Mouse (Mus musculus): ENCODE results near the gene Arhgap28. TPM values are rescaled to one million over a fixed set of nuclear protein-coding genes. Genes with fewer than 3 reads are reported as not detected.

Arhgap28 gene
- total RNA-seq, 2 experiments from 2014 or later: 7.3 to 8.5 TPM

DNA sequence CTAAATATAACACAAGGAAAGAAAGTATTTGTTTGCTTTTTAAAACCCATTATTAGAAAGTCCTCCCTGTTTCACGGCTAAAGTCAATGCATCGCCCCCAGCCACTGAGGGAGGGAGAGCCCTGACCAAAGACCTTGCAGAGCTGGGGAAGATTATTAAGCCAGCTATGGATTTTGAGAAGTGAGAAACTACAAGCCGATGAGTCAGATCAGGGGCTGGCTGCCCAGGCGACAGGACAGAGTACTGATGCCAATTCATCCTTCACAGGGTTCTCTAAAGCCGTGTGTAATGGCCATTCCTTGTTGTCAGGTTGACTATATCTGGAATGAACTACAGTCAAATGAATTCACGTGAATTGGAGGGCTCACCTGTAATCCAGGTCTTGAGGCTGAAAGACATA lies 62.9 kb downstream of the Arhgap28 start:
- intact Hi-C loops (cut with DNase I): no loop called here
- no peak for DNase-seq

DNA sequence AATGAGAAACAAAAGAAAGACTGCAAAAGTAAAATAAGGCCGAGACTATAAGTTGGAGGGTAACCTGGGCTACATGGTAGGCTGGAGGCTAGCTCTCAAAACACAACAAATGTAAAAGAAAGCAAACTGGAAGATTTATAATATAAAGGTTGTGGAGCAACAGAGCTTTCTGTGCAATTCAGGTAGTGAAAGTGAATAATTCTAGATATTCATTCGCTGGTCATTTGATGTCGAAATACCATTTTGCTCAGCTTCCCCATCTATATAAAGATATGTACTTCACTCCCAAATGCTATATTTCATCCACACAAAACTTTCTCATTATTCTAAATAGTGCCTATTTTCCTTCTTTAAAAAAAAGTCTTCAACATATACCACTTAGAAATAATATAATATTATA lies 66.9 kb downstream of the Arhgap28 start:
- intact Hi-C loops (cut with DNase I): no loop called here
- DNase-seq: no peak

DNA sequence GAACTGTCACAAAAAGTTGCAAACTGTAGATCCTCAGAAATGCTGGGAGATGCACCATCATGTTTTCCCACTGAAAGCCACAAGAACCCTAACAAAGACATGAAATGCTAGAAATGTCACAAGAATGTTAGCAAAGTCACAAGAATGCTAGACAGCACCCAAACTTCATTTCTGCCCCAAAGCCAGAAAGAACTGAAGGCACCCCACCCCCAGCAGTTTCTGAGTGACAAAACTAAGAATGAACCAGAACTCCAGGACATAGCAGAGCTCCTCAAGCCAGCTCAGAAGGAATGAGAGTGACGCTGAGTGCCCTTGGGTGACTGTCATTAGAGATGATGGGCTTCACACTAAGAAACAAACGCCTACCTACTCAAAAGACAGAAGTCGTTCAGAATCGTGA lies 68.4 kb downstream of the Arhgap28 start:
- intact Hi-C loops (cut with DNase I): no loop called here
- no peak for DNase-seq

DNA sequence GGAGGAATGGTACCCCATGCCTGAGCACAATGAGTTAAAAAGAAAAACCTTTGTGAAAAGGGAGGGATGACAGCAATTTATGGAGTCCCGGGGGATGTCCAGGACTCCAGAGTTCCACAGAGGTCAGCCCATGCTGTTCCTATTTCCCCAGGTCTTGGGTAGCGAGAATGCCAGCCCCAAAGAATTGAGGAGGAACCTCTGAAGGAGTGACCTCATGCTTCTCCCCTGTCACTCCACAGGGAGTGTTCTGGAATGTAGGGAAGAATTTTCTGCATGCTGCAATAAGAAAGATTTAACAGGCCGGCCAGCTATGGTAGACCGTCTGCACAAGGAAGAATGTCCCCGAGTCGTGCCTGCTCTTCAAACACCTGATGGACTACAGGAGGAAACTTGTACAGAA lies 72.5 kb downstream of the Arhgap28 start:
- no peak for DNase-seq
- intact Hi-C loops (cut with DNase I): no loop called here

GRCm38 (mm10) chr17:67930957-67931356 lies 73.0 kb downstream of the Arhgap28 start:
- DNase-seq: no peak
- intact Hi-C loops (cut with DNase I): no loop called here

DNA sequence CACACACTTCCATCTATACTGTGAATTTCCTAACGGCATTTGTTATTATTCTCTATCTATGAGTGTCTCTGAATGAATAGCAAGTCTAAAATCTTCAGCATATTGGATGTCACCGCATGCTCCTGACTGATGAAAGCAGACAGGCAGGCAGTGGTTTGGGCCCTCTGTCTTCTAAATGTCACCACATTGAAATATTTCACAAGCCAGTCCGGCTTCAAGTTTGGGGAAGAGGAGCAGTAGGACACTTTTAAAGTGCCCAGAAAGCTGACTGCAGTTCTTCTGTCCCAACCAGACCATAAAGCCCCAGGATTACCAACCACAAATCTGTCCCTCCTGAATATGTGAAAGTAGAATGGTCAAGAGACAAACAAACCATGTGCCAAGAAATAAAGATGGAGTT lies 73.5 kb downstream of the Arhgap28 start:
- intact Hi-C loops (cut with DNase I): no loop called here
- no peak for DNase-seq

DNA sequence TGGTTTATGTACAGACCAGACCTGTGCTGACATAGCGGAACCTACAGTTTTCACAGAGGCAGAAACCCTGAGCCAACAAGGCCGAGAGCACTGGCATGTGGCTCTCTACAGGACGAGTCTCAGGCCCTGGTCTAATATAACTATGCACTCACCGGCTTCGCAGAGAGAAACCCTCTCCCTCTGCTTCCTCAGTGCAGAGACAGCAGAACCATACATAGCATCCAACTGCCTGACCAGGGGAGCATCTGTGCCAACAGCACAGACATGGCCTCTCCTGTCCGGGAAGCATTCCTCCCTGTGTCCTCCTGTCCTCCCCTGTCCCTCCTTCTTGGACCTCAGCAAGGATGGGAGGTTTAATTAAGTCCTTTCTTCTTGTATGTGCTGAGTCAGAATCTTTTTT lies 75.6 kb downstream of the Arhgap28 start:
- intact Hi-C loops (cut with DNase I): no loop called here
- DNase-seq: no peak

DNA sequence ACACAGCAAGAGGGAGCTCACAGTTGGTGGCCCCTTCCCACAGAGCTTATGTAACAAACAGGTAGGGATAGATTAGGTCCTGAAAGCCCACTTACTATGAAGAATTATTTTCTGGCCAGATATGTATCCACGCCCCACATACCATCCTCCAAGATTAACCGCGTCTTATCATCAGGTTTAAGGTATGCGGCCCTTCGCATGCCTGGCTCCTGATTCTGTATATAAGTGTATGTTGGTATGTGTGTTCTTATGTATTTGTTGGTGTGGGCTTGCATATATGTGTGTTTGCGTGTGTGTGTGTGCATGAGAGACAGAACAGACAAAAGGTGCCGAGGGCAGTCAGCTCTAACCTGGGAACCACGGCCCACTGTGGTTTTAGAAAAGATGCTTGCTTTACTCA lies 76.1 kb downstream of the Arhgap28 start:
- intact Hi-C loops (cut with DNase I): no loop called here
- DNase-seq: no peak

GRCm38 (mm10) chr17:67919959-67920358 lies 84.0 kb downstream of the Arhgap28 start:
- no peak for DNase-seq
- intact Hi-C loops (cut with DNase I): no loop called here

- intact Hi-C loops (cut with DNase I): no loop called here
- no peak for DNase-seq
These were observed 85.7 kb downstream of the Arhgap28 start for GRCm38 (mm10) chr17:67918201-67918600.

GRCm38 (mm10) chr17:67916901-67917300 lies 87.0 kb downstream of the Arhgap28 start:
- no peak for DNase-seq
- intact Hi-C loops (cut with DNase I): no loop called here

DNA sequence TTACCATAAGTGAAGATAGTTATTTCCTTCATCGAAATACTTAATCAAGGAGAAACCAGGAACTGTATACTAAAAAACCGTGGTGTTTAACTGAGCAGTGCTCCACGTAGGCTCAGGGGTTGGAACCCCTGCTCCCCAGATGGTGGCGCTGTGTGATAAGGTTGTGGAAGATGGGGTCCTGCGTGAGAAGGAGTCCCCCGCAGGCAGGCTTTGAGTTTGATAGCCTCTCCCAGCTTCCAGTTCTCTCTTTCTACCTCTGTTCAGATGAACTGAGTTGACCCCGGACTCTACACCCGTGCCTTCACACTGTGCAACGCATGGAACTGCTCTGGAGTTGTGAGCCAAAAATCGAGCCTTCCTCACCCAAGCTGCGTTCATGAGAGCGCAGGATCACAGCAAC lies 91.3 kb downstream of the Arhgap28 start:
- intact Hi-C loops (cut with DNase I): loop anchor here (5.0 kb wide), 1 partner anchor 255 kb away; no protein-coding TSS in a partner anchor
- DNase-seq: peak; percentile 60

DNA sequence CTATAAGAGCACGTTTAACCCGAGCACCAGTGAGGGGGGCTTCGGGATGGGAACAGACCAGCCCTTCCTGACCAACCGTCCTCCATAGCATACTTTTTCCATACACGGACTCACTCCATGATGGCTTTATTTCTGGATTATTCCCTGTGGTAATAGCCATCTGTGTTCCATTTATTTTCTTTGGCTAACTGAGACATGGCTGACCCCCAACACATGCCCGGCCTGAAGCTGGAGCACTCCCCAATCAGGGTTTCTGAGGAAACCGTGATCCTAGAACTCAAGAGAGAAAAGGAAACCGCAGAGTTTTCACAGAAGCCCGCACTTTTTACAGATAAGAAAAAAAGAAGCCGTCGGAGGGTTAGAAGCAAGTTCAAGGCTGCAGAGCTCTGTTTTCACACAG lies 91.9 kb downstream of the Arhgap28 start:
- intact Hi-C loops (cut with DNase I): loop anchor here (5.0 kb wide), 1 partner anchor 255 kb away; no protein-coding TSS in a partner anchor

GRCm38 (mm10) chr17:67908537-67908936 lies 95.4 kb downstream of the Arhgap28 start:
- DNase-seq: no peak
- intact Hi-C loops (cut with DNase I): no loop called here

More for the DNA sequence above, 91.9 kb downstream of the Arhgap28 start:
- DNase-seq: no peak

GRCm38 (mm10) chr17:67908137-67908536 lies 95.8 kb downstream of the Arhgap28 start:
- DNase-seq: no peak
- intact Hi-C loops (cut with DNase I): no loop called here

DNA sequence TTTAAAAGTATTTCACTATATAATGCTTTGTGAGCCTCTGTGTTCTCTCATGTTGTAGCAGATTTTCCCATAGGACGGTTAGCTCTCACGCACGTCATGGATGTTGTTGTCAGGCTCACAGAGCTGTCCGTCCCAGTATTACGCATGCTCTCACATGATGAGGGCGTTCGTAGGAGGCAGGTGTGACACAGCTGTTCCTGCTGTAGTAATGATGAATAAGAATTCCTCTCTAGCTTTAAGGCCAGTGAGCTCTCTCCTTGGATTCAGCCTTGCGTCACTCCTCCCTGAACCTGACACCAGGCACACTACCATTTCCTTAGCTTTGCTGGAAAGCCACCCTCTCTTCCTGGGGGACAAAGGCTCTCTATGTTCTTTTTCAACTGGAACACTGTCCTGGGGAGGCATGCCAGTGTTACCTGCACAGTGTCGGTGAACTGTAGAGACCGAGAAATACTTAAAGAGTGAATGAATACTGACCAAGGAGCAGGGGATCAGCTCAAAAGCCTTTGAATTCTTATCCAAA lies 96.3 kb downstream of the Arhgap28 start:
- no peak for DNase-seq
- intact Hi-C loops (cut with DNase I): no loop called here

DNA sequence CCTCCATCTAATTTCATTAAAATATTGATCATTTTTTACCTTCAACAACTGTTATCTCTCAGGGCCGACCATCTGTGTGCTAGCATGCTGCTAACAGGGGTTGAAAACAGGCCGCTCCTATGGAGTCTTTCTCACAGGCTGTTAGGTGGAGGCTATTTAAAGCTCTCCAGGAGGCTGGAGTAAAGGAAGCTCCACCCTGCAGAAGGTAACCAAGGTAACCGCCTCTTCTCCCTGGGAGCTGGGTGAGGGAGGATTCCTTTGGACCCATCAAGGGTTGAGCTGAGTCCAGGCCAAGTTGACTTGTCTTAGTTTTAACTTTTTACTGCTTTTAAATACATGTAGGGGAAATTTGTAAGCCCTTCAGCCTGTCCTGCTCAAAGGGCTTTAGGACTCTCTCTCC lies 97.7 kb downstream of the Arhgap28 start:
- intact Hi-C loops (cut with DNase I): no loop called here

DNA sequence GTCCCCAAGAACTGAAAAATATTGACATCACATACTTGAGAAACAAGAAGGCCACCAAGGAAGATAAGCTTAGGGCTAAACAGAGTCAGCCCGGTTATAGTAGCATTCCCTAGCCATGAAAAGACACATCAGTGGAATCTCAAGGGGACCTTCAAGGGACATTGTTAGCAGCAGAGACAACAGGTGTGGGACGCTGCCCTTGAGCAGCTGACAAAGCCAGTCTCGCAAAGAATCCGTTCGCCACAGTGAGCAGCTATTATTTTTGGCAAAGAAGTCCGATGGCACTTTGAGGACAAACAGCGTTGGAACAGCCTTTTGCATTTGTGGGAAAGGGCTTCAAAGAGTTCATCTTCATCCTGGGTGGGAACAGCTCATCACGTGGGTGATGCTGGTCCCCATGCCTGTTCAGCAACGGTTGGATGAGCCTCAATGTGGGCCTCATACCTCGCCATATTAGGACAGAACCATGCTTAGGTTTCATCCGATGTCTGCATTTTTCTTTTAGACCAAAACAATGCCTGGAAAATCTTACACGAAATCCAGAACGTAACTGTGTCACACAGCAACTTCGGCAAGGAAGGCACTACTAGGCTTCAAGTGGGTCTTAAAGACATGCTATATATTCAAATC lies 99.5 kb downstream of the Arhgap28 start:
- DNase-seq: no peak
- intact Hi-C loops (cut with DNase I): no loop called here

More for the DNA sequence above, 97.7 kb downstream of the Arhgap28 start:
- no peak for DNase-seq

- no peak for DNase-seq
- intact Hi-C loops (cut with DNase I): no loop called here
These were observed 101.1 kb downstream of the Arhgap28 start for GRCm38 (mm10) chr17:67902847-67903246.

- DNase-seq: no peak
- intact Hi-C loops (cut with DNase I): no loop called here
These were observed 102.8 kb downstream of the Arhgap28 start for GRCm38 (mm10) chr17:67901161-67901560.

DNA sequence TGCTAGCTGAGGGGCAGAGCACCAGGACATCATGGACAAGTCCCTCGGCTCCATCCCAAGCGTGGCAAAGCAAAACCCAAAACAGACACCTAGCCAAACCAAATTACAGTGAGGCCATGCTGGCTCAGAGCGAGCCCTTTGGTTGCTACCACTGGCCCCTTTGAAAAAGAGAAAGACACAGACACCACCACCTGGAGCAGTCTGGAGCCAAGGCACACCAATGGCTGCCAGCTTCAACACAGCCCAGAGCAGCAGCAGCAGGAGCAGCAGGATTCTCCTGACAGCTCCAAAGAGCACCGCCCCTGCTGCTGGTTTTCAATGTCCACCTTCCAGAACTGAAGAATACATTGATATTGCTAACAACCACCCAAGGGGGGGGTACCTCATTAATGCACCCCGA lies 104.5 kb downstream of the Arhgap28 start:
- DNase-seq: peak; percentile 66
- intact Hi-C loops (cut with DNase I): no loop called here

DNA sequence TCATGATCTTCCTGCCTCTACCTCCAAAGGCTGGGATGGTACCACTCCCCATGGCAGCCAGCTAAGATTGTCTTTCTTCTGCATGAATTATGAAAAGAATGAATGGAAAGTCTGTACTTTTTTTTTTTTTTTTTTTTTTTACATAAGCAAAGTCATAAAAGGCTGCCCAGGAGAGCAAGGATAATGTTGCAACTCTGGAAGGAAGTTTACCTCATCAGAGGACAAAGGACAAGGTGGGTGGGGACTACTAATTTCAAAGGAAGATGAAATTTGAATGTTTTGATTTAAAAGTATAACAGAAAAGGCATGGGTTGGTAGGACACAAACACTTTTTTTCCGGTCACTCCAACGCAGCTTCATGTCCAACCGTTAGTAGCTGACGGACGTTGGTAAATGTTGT lies 107.5 kb downstream of the Arhgap28 start:
- intact Hi-C loops (cut with DNase I): no loop called here
- no peak for DNase-seq

Data from left cerebral cortex, postnatal 4 days (tissue).